Mouse (Mus musculus) left cerebral cortex, postnatal 36 days (tissue): ENCODE measurements around the gene Memo1. TPM values are rescaled to one million over a fixed set of nuclear protein-coding genes. Genes with fewer than 3 reads are reported as not detected.
"Not testable (repeated sequence)": the region's sequence is repeated elsewhere in the genome, so short reads cannot be mapped to it uniquely, and the experiment has no call there.

Source experiments
- DNase-seq, 2 experiments: peaks; one replicate each; pipeline ENCODE4 v3.0.0; 2021 to 2022; ENCODE audit warnings: low spot score in 2 of 2, mixed read lengths in 1 of 2
- intact Hi-C: fragments of 180-260 bp; cut with DNase I; formaldehyde crosslinking; loops from one replicate; pipeline ENCODE4 v1.15.1; 2025
- total RNA-seq, 2 experiments: library from RNA; stranded (reverse); gene quantifications; 2 replicates each; pipeline ENCODE4 v1.2.3; 2021

Memo1 gene
- total RNA-seq, 2 experiments from 2014 or later: 38.0 to 53.5 TPM

- intact Hi-C loops: no loop called here
- no peak for DNase-seq
Observed at GRCm38 (mm10) chr17:74267415-74268180, 27.7 kb downstream of the Memo1 start.

DNA sequence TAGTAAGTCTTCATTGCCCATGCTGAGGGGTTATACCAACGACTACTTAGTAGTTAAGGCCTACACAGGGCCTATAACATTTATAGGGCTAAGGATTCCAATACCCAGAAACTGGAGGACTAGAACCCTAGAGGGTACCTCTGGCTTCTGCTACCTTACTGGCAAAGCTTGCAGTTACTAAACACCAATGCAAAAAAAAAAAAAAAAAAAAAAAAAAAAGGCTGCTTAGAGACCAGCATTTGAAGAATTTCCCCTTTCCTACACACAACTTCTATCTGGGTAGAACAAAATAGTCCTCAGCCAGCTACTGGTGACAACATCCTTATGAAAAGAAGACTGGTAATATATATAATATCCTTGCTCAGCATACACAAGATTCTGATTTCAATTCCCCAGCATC, 29.7 kb downstream of the Memo1 start:
- intact Hi-C loops: no loop called here
- DNase-seq: no peak

DNA sequence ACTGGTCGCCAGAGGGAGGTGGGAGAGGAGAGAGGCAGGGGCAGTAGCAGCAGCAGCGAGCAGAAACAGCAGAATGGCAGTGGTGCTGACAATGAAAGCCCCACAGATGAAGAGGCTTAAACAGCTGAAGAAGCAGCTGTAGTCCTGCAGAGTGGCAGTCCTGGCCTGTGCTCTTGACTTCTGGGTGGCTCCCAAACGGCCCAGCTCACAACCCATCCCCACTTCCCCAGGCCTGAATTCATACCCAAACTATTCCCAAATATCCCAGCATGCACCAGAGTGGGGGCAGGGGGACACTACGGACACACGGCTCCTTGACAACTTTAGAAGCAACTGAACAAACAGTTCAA, 30.2 kb downstream of the Memo1 start:
- intact Hi-C loops: no loop called here
- no peak for DNase-seq

DNA sequence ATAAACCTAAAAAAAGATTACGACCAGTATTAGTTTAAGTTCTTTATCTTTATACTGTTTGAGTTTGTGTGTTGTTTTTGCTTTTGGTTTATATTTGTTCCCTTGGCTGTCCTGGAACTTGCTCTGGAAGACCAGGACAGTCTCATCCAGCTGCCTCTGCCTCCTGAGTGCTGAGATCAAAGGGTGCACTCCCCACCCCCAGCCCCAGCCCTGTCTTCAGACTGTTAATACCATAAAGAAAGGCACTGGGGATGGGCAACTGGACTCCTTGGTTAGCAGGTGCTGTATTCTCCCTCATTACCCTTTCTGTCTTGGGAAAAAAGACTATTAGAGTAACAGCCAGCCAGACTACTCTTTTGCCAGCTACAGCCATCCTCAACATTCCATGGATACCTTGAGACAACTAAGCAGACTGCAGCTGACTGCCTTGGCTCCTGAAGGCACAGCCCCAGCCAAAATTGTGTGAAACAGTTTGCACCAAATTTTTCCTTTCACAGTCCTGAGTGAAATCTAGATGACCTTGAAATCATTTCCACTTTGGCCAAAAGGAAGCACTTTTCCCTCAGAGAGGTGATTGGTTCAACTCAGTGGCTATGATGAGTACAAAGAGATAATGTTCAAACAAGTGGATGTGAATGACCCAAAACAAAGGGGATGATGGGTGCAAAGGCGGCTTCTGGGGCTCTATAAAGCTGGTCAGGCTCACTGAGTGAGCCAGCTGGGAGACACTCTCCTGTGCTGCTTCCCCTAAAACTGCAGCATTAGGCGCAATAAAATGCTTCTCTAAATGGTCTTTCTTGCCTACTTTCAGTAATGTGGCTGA, 30.8 kb downstream of the Memo1 start:
- no peak for DNase-seq
- intact Hi-C loops: no loop called here

DNA sequence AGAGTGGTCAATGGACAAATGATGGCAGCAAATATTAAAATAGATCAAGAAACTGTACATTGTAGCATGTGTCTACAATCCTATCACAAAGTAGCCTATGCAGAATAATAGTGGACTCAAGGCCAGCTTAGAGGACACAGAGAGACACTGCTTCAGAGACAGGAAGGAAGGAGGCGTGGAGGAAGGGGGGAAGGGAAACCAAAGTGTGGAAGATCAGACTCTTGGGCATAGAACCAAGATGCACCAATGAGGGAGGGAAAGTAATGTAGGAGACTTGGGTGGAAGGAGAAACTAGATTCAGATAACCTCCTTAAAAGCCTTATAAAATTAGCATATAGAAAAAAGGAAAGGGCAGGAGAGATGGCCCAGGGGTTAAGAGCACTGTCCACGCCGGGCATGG, 32.9 kb downstream of the Memo1 start:
- no peak for DNase-seq
- intact Hi-C loops: no loop called here

DNA sequence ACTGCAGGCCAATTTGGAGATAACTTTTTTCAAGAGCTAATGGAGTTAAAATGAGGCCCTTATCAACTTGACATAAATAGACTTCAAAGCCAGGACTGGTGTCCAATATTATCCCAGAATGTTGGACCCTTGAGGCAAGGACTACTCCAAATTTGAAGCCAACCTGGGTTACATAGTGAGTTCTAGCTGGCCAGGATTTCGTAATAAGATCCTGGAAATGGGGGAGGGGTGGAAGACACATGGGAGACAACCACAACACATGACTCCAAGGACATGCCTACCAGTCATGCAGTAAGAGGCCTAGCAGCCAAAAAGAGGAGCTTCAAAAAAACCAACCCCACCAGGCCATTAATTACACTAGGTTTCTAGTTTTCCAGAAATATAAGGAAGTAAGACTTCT, 50.0 kb downstream of the Memo1 start:
- intact Hi-C loops: no loop called here
- no peak for DNase-seq

GRCm38 (mm10) chr17:74242788-74243187, 52.5 kb downstream of the Memo1 start:
- no peak for DNase-seq
- intact Hi-C loops: no loop called here

DNA sequence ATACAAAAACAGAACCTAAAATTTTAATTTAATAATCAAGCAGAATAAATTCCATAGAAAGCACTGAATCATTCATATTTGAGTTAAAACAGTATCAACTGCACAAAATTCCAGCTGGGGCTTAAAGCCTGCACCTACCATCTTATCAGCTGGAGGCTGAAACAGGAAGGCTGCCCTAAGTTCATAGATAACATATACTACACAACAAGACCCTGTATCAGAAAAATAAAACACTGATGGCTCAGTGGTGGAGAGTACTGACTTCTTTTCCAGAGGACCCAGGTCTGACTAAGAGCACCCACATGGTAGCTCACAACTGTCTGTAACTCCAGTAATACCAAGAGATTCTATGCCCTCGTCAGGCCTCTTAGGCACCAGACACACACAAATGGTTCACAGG, 55.0 kb downstream of the Memo1 start:
- DNase-seq: no peak
- intact Hi-C loops: no loop called here

- intact Hi-C loops: no loop called here
- no peak for DNase-seq
Observed at GRCm38 (mm10) chr17:74228131-74228759, 67.1 kb downstream of the Memo1 start.

GRCm38 (mm10) chr17:74217304-74217703, 78.0 kb downstream of the Memo1 start:
- intact Hi-C loops: no loop called here
- DNase-seq: no peak

GRCm38 (mm10) chr17:74212831-74213524, 82.3 kb downstream of the Memo1 start:
- DNase-seq, intact Hi-C loops: not testable (repeated sequence)

DNA sequence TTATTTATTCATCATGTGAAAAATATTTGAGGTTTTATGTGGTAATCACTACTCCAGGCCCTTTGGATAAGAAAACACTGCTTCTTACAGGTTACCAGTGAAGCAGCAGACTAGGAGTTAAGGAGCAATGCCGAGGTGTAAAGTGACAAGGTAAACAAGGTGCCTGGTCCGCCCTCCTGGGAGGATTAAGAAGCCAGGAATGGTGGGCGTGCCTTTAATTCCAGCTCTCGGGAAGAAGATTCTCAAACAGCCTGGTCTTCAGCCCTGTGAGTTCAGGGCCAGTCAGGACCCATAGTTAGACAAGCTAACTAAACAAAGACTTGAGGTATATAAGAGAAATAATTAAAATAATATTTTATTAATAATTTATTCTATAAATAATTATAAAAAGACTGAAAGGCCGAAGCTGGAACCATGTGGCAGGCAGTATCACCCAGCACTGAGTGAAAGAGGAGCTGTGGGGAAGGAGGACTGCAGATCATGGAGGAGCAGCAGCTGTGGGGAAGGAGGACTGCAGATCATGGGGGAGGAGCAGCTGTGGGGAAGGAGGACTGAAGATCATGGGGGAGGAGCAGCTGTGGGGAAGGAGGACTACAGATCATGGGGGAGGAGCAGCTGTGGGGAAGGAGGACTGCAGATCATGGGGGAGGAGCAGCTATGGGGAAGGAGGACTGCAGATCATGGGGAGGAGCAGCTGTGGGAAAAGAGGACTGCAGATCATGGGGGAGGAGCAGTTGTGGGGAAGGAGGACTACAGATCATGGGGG, 86.0 kb downstream of the Memo1 start:
- no peak for DNase-seq
- intact Hi-C loops: no loop called here

DNA sequence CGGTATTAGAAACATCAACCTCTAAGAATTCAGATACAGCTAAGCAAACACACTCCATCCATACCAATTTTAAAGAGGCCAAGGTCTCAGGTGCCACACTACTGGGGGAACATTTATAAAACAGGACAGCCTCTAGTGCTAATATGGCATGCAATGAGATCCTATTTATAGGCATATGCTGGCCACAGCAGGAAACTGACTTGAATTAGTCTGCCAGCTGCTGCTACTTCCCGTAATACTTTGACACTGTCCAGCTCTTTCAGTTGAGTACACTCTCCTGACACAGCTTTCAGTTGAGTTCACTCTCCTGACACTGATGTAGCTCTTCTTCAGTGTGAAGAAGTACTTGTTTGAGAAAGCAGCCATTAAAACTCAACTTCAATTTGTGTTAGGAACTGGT, 99.4 kb downstream of the Memo1 start:
- intact Hi-C loops: no loop called here
- DNase-seq: no peak

GRCm38 (mm10) chr17:74194755-74195154, 100.6 kb downstream of the Memo1 start:
- intact Hi-C loops: no loop called here
- no peak for DNase-seq

DNA sequence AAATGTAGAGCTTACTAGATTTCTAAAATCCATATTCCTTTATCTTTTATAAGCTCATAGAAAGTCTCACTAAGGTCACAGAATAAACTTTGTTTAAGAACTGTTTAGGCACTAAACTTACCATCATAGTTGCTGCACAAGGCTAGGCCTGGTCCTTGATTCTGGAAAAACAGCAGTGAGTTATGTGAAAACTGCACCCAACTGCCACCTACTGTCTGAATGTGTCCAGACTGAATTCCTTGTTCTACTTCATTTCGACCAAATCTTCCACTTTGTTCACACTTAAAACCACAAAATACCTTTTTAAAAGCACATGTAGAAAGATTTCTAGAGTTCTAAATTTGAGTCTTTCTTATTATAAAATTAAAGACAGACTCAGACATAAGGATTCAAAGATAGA, 101.9 kb downstream of the Memo1 start:
- intact Hi-C loops: no loop called here

GRCm38 (mm10) chr17:74191446-74191845, 103.9 kb downstream of the Memo1 start:
- intact Hi-C loops: no loop called here
- no peak for DNase-seq

More for the DNA sequence above, 101.9 kb downstream of the Memo1 start:
- DNase-seq: no peak

DNA sequence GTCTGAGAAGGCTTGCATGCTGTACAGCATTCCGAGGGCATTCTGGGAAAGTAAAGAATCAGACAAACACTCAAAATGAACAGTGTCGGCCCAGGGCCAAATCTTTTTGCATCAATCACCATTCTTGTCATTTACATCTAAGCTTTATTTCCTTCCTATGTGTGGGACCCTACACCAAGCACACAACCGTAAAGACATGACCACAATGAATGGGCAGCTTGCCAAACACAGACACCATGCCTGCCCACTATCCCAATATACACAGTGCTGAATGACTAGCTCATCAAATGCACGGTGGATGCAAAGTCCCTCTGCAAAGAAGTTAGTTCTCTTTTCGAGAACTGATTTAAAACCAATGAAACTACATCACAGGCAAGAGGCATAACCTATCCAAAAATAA, 109.1 kb downstream of the Memo1 start:
- no peak for DNase-seq
- intact Hi-C loops: no loop called here

DNA sequence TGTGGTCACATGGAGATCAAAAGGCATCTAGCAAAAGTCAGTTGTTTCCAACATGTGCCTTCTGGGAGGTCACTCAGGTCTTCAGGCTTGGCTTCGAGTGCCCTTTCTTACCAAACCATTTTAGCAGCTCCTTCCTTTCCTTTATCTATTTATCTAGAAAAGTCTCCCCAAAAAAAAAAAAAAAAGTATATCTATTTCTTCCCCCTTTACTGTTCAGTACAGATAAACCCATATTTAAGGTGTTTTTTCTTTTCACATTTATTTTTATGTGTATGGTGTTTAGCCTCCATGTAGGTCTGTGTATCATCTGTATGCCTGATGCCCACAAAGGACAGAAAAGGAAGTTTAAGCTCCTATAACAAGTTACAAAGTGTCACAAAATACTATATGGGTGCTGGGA, 110.6 kb downstream of the Memo1 start:
- no peak for DNase-seq
- intact Hi-C loops: no loop called here

- intact Hi-C loops: no loop called here
- no peak for DNase-seq
Observed at GRCm38 (mm10) chr17:74180889-74181288, 114.4 kb downstream of the Memo1 start.
